Mouse (Mus musculus): Measurements from ENCODE around the gene Bcl11a. TPM values are rescaled to one million over a fixed set of nuclear protein-coding genes. Genes with fewer than 3 reads are reported as not detected.

The Bcl11a gene
- polyA plus RNA-seq, 1 experiment from 2014 or later, result 14.0 TPM

DNA sequence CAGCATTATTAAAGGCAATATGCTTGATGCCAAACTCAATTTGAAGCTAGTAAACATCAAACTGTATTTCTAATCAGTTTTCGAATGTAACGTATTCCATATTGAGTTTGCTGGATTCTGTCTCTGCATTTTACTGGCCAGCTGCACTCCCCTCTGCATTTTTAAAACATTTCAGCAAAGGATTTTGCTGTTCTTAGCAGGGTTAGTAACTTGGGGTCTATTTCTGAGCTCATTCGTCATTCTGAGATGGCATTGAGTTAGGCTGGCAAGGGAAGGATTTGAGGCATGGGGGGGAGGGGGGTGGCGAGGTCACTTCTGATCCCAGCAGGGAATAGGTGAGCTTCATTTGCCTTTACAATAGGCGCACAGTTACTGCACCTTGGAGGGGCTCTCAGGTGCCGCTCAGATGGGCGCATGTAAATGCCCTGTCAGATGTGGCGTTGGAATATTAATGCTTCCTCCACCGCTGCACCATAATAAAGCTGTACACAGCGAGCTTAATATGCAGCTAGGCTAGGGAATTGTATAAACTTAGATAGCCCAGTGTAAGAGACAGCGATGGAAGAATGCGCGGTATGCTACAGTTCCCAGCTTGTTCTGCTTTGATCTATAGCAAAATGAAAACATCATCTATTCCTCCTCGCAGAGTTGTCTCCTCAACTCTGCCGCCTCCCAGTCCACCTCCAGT lies 13.7 kb downstream of the Bcl11a start:
- Histone ChIP-seq H3K4me2 (peak overlapping the region; percentile 32; the same call in 1 of the 2 replicates), H3K36me3 (peaks cover 3% of the 10 kb centered on the region; the same call in 1 of the 2 replicates), H3K9me3 (replicated peaks) (no peaks in the 10 kb centered on the region), H3K4me3 (no peak overlapping the region), H3K9ac (0 out of 2 replicates have a peak overlapping the region, but pooled peaks have one; percentile 17), H3K4me1 (replicated peaks) (peaks cover 31% of the 10 kb centered on the region), H3K27me3 (no peaks in the 10 kb centered on the region), H3K27ac (no peak overlapping the region)
- ATAC-seq (replicated peaks; ENCODE audit: insufficient number of reproducible peaks, insufficient read depth, low FRiP score, low read depth), result no peak
- 45% methylated on average over 15 of the region's 15 CpGs for WGBS

- no peak for ATAC-seq (replicated peaks; ENCODE audit: insufficient number of reproducible peaks, insufficient read depth, low FRiP score, low read depth)
- no peak overlapping the region for H3K9ac ChIP-seq
- H3K27ac ChIP-seq, result peak overlapping the region; percentile 42
Measured at GRCm38 (mm10) chr11:24092618-24093017, 14.8 kb downstream of the Bcl11a start.

GRCm38 (mm10) chr11:24094086-24094487 lies 16.2 kb downstream of the Bcl11a start:
- Histone ChIP-seq H3K9ac (no peak overlapping the region), H3K9me3 (replicated peaks) (no peaks in the 10 kb centered on the region), H3K4me2 (peak overlapping the region; percentile 33), H3K36me3 (no peaks in the 10 kb centered on the region), H3K4me1 (replicated peaks) (peaks cover 45% of the 10 kb centered on the region), H3K27me3 (no peaks in the 10 kb centered on the region), H3K4me3 (no peak overlapping the region), H3K27ac (peak overlapping the region; percentile 71)
- no peak; the same call in 1 of the 2 replicates for ATAC-seq (replicated peaks; ENCODE audit: insufficient number of reproducible peaks, insufficient read depth, low FRiP score, low read depth)
- WGBS, result 30% methylated on average over 5 of the region's 5 CpGs

More at GRCm38 (mm10) chr11:24092618-24093017, 14.8 kb downstream of the Bcl11a start:
- Histone ChIP-seq H3K9me3 (replicated peaks) (no peaks in the 10 kb centered on the region), H3K4me1 (replicated peaks) (peaks cover 34% of the 10 kb centered on the region), H3K27me3 (no peaks in the 10 kb centered on the region), H3K36me3 (no peaks in the 10 kb centered on the region; the same call in 1 of the 2 replicates), H3K4me2 (no peak overlapping the region), H3K4me3 (no peak overlapping the region)
- WGBS, result 61% methylated on average over 3 of the region's 3 CpGs

DNA sequence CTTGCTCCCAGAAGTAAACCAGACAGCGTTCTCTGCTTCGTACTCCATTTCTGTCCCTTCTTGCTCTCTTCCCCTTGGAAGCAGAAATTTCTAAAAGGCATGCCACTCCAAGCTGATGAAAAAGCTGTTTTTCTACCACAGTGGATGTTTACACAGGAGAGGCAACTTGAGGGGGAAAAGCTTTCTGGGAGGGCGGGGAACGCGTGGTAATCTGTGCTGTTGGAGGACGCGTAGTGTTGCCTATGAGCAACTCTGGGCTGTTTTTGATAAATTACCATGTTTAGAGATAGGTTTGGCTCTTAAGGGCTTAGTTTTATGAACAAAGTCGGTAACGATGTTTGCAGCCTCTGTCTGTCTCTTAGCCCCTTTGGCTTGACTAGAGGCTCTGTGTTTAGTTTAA lies 17.4 kb downstream of the Bcl11a start:
- no peaks in the 10 kb centered on the region for H3K27me3 ChIP-seq
- H3K27ac ChIP-seq, result peak overlapping the region; percentile 42; the same call in 1 of the 2 replicates
- H3K4me2 ChIP-seq, result no peak overlapping the region
- WGBS, result 45% methylated on average over 9 of the region's 9 CpGs
- peaks cover 54% of the 10 kb centered on the region for H3K4me1 ChIP-seq (replicated peaks)
- H3K36me3 ChIP-seq, result no peaks in the 10 kb centered on the region
- H3K9ac ChIP-seq, result no peak overlapping the region
- ATAC-seq (replicated peaks; ENCODE audit: insufficient number of reproducible peaks, insufficient read depth, low FRiP score, low read depth), result no peak
- H3K9me3 ChIP-seq (replicated peaks), result no peaks in the 10 kb centered on the region
- H3K4me3 ChIP-seq, result no peak overlapping the region

DNA sequence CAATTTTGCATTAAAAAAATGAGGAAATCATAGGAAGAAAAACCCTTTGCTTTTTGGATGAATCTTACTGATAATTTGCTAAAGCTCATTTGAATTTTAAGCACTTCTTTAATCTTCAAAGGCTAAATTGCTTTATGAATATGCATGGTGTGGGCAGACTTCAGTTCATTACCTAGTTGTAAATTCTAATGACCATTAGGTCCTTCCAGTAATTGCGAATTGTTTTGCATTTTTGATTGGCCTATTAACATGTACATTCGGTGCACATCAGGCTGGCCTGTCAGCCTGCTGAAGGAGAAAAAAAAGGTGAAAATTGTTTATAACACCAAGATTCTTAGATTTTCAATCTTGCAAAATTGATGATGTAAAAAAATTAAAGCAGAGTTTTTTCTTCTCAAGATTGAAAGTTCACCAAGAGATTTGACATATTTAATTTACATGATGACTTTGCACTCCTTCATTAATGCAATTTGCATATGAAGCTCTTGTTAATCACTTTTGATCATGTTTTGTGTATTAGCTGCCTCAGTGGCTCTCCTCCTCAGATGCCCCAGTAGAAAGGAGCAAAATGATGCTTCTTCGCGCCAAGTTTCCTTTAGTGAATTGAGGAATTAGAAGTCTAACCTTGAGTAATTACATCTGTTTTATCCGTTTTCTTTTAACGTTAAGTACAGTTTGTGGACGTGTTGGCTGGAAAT lies 17.9 kb downstream of the Bcl11a start:
- no peaks in the 10 kb centered on the region for H3K36me3 ChIP-seq
- no peaks in the 10 kb centered on the region for H3K27me3 ChIP-seq
- no peak overlapping the region for H3K4me3 ChIP-seq
- no peak for ATAC-seq (replicated peaks; ENCODE audit: insufficient number of reproducible peaks, insufficient read depth, low FRiP score, low read depth)
- H3K9me3 ChIP-seq (replicated peaks), result no peaks in the 10 kb centered on the region
- H3K27ac ChIP-seq, result no peak overlapping the region
- WGBS, result 84% methylated on average over 7 of the region's 7 CpGs
- H3K4me1 ChIP-seq (replicated peaks), result peaks cover 59% of the 10 kb centered on the region
- H3K9ac ChIP-seq, result no peak overlapping the region
- H3K4me2 ChIP-seq, result no peak overlapping the region

DNA sequence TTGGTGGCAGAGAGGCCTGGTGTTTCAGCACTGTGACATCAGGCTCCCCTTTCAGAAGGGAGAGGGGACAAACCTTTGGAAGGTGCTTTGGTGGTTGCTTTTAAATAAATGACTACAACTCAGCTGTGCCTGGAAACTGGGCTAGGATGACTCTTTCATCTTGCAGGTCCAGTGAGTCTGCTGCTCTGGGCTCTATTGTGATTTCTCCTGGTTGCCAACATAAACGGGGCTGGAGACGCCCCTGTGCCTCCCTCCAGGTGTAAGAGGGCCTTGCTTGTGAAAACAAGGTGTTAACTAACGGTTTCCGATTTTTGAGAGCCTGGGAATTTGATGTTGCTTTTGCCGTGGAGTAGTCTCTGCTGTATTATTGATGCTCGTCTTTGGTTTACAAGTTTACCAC lies 18.6 kb downstream of the Bcl11a start:
- no peaks in the 10 kb centered on the region for H3K9me3 ChIP-seq (replicated peaks)
- no peaks in the 10 kb centered on the region for H3K36me3 ChIP-seq
- no peak overlapping the region for H3K27ac ChIP-seq
- H3K4me2 ChIP-seq, result no peak overlapping the region
- no peak for ATAC-seq (replicated peaks; ENCODE audit: insufficient number of reproducible peaks, insufficient read depth, low FRiP score, low read depth)
- WGBS, result 62% methylated on average over 6 of the region's 6 CpGs
- peaks cover 63% of the 10 kb centered on the region for H3K4me1 ChIP-seq (replicated peaks)
- H3K9ac ChIP-seq, result no peak overlapping the region
- no peaks in the 10 kb centered on the region for H3K27me3 ChIP-seq
- H3K4me3 ChIP-seq, result no peak overlapping the region

DNA sequence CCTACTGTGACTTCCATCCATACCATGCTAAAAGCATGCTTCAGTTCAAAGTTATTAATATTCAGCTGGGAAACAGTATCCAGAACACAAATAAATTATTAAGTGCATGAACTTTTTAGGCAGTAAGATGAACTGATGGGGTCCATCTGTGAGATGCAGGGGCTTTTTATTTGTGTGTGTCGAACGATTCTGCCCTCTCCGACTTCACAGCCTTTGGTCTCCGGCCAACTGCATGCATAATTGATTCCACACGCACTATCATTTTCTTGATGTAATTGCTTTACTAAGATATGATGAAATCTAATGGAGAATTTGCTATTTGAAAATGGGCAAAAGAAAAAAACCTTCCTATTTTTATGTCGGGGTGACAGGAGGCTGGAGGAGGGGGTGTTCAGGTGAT lies 19.2 kb downstream of the Bcl11a start:
- 70% methylated on average over 6 of the region's 6 CpGs for WGBS
- Histone ChIP-seq H3K27me3 (no peaks in the 10 kb centered on the region), H3K27ac (no peak overlapping the region), H3K4me2 (no peak overlapping the region), H3K9ac (no peak overlapping the region), H3K9me3 (replicated peaks) (no peaks in the 10 kb centered on the region), H3K4me1 (replicated peaks) (peaks cover 65% of the 10 kb centered on the region), H3K4me3 (no peak overlapping the region), H3K36me3 (no peaks in the 10 kb centered on the region)
- no peak for ATAC-seq (replicated peaks; ENCODE audit: insufficient number of reproducible peaks, insufficient read depth, low FRiP score, low read depth)

- no peak overlapping the region for H3K27ac ChIP-seq
- no peak overlapping the region for H3K9ac ChIP-seq
- H3K9me3 ChIP-seq (replicated peaks), result no peaks in the 10 kb centered on the region
- H3K4me2 ChIP-seq, result no peak overlapping the region
- H3K27me3 ChIP-seq, result no peaks in the 10 kb centered on the region
- no peak overlapping the region for H3K4me3 ChIP-seq
- H3K36me3 ChIP-seq, result no peaks in the 10 kb centered on the region
- H3K4me1 ChIP-seq (replicated peaks), result peaks cover 70% of the 10 kb centered on the region
- ATAC-seq (replicated peaks; ENCODE audit: insufficient number of reproducible peaks, insufficient read depth, low FRiP score, low read depth), result no peak
- WGBS, result 73% methylated on average over 5 of the region's 5 CpGs
Measured at GRCm38 (mm10) chr11:24098069-24098468, 20.2 kb downstream of the Bcl11a start.

GRCm38 (mm10) chr11:24098662-24099061 lies 20.8 kb downstream of the Bcl11a start:
- ATAC-seq (replicated peaks; ENCODE audit: insufficient number of reproducible peaks, insufficient read depth, low FRiP score, low read depth), result no peak
- Histone ChIP-seq H3K36me3 (no peaks in the 10 kb centered on the region), H3K9ac (no peak overlapping the region), H3K4me2 (no peak overlapping the region), H3K4me1 (replicated peaks) (peaks cover 74% of the 10 kb centered on the region), H3K9me3 (replicated peaks) (no peaks in the 10 kb centered on the region), H3K27ac (no peak overlapping the region), H3K27me3 (no peaks in the 10 kb centered on the region), H3K4me3 (no peak overlapping the region)
- 38% methylated on average over 3 of the region's 3 CpGs for WGBS

DNA sequence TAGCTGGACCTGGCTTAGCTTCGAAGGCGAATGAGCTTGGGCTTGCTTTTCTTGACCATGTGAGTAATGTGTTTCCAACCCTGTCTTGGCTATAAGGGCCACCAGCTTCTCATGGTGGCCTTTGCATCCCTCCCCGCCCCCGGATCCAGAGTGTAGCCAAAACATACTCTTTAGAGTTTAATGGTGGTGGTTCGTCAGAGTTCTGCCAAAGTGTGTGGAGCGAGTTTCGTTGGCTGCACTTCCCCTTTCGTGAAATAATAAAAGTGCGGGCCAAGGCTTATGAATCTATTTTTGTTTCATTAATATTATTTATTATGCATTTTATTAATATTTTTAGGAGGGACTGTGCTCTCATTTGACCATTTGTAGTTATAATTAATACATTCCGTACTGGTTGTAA lies 21.4 kb downstream of the Bcl11a start:
- H3K36me3 ChIP-seq, result no peaks in the 10 kb centered on the region
- H3K27ac ChIP-seq, result no peak overlapping the region
- H3K27me3 ChIP-seq, result no peaks in the 10 kb centered on the region
- H3K4me2 ChIP-seq, result no peak overlapping the region
- no peak overlapping the region for H3K9ac ChIP-seq
- 77% methylated on average over 10 of the region's 10 CpGs for WGBS
- no peak overlapping the region for H3K4me3 ChIP-seq
- peaks cover 71% of the 10 kb centered on the region for H3K4me1 ChIP-seq (replicated peaks)
- no peak for ATAC-seq (replicated peaks; ENCODE audit: insufficient number of reproducible peaks, insufficient read depth, low FRiP score, low read depth)
- no peaks in the 10 kb centered on the region for H3K9me3 ChIP-seq (replicated peaks)

GRCm38 (mm10) chr11:24099886-24100293 lies 22.0 kb downstream of the Bcl11a start:
- Histone ChIP-seq H3K4me2 (0 out of 2 replicates have a peak overlapping the region, but pooled peaks have one; percentile 1), H3K4me3 (no peak overlapping the region), H3K36me3 (no peaks in the 10 kb centered on the region), H3K4me1 (replicated peaks) (peaks cover 64% of the 10 kb centered on the region), H3K9me3 (replicated peaks) (no peaks in the 10 kb centered on the region), H3K9ac (no peak overlapping the region), H3K27ac (peak overlapping the region; percentile 13; the same call in 1 of the 2 replicates), H3K27me3 (no peaks in the 10 kb centered on the region)
- ATAC-seq (replicated peaks; ENCODE audit: insufficient number of reproducible peaks, insufficient read depth, low FRiP score, low read depth), result no peak; the same call in 1 of the 2 replicates
- WGBS, result 19% methylated on average over 7 of the region's 7 CpGs
